Mouse (Mus musculus): ENCODE data around the gene Gnptab. TPM values are rescaled to one million over a fixed set of nuclear protein-coding genes. Genes with fewer than 3 reads are reported as not detected.

Gene Gnptab
- polyA plus RNA-seq, 1 experiment from 2014 or later = 7.0 TPM

DNA sequence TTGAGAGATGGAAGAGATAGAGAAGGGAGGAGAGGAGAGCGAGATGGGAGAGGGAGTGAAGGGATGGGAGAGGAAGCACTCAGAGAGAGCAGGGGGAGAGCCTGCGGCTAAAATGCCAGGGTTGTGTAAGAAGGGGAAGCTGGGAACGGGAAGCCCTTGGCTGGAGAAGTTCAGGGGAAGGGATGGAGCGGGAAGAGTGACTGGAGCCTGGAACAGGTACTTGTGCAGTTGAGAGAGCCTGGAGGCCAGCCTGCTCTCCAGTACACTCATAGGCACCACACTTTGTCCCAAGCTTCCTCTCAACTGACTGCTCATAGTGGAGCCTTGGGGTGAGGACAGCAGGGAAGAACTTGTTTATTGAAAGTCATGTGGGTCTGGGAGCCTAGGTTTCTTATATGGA, 4.5 kb downstream of the Gnptab start:
- Histone ChIP-seq H3K9me3 (ENCODE audit: control insufficient read depth, low read length) (no peaks in the 10 kb centered on the region), H3K27ac (ENCODE audit: low read depth, low read length) (no peak overlapping the region), H3K4me2 (no peak overlapping the region), H3K4me3 (ENCODE audit: low read depth, low read length) (no peak overlapping the region), H3K9ac (ENCODE audit: low read length) (no peak overlapping the region), H3K27me3 (ENCODE audit: control insufficient read depth, insufficient read depth, low read length) (no peaks in the 10 kb centered on the region), H3K36me3 (ENCODE audit: control insufficient read depth, insufficient read depth, low read length) (no peaks in the 10 kb centered on the region), H3K4me1 (ENCODE audit: control insufficient read depth, insufficient read depth, low read length) (no peaks in the 10 kb centered on the region; the same call in 1 of the 2 replicates)
- WGBS = 74% methylated on average over 4 of the region's 4 CpGs
- DNase-seq (ENCODE audit: low spot score, missing footprints) (no peak), ATAC-seq (ENCODE audit: low FRiP score) (no peak)

DNA sequence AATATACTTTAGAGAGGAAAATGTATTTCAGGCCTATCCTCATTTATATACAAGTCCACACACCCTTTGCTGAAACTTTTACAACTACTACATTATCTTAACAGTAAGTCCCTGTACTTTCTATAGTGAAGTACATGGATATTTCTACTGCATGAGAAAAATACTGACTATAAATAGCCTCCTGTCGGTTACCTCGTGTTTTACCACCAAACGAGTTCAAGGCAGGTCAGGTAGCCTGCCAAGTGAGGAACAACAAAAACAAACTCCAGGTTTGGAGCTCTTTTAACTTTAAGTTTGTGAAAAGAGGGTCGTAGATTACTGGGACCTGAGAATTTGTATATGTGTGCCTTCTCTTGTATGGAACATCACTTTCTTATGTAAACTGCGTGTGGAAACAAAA, 5.1 kb downstream of the Gnptab start:
- Histone ChIP-seq H3K4me3 (ENCODE audit: low read depth, low read length) (no peak overlapping the region), H3K4me1 (ENCODE audit: control insufficient read depth, insufficient read depth, low read length) (no peaks in the 10 kb centered on the region; the same call in 1 of the 2 replicates), H3K9ac (ENCODE audit: low read length) (no peak overlapping the region), H3K36me3 (ENCODE audit: control insufficient read depth, insufficient read depth, low read length) (no peaks in the 10 kb centered on the region), H3K27me3 (ENCODE audit: control insufficient read depth, insufficient read depth, low read length) (no peaks in the 10 kb centered on the region), H3K4me2 (no peak overlapping the region), H3K9me3 (ENCODE audit: control insufficient read depth, low read length) (no peaks in the 10 kb centered on the region), H3K27ac (ENCODE audit: low read depth, low read length) (no peak overlapping the region)
- ATAC-seq (ENCODE audit: low FRiP score) (no peak), DNase-seq (ENCODE audit: low spot score, missing footprints) (peak; percentile 23)
- WGBS = 78% methylated on average over 5 of the region's 5 CpGs

DNA sequence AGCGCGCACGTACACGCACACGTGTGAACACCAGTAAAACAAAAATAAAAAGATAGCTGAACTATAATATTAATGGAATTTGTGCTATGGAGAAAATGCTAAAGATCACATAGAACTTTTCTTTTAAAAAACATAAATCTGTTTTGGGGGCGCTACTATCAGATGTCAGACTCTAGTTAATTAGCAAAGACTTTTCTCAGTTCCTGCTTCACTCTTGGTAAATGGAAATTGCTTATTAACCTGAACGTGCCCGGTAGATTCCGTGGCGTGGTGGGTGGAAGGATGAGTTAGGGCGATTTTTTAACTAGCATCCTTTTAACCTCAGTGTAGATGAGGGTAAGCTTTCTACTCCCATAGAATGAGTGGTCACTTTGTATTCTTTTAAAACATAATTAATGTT, 6.4 kb downstream of the Gnptab start:
- Histone ChIP-seq H3K4me1 (ENCODE audit: control insufficient read depth, insufficient read depth, low read length) (no peaks in the 10 kb centered on the region; the same call in 1 of the 2 replicates), H3K9ac (ENCODE audit: low read length) (no peak overlapping the region), H3K4me3 (ENCODE audit: low read depth, low read length) (no peak overlapping the region), H3K27me3 (ENCODE audit: control insufficient read depth, insufficient read depth, low read length) (no peaks in the 10 kb centered on the region), H3K36me3 (ENCODE audit: control insufficient read depth, insufficient read depth, low read length) (no peaks in the 10 kb centered on the region), H3K27ac (ENCODE audit: low read depth, low read length) (no peak overlapping the region), H3K9me3 (ENCODE audit: control insufficient read depth, low read length) (no peaks in the 10 kb centered on the region), H3K4me2 (no peak overlapping the region)
- ATAC-seq (ENCODE audit: low FRiP score) = no peak
- 96% methylated on average over 11 of the region's 11 CpGs for WGBS
- no peak for DNase-seq (ENCODE audit: low spot score, missing footprints)

DNA sequence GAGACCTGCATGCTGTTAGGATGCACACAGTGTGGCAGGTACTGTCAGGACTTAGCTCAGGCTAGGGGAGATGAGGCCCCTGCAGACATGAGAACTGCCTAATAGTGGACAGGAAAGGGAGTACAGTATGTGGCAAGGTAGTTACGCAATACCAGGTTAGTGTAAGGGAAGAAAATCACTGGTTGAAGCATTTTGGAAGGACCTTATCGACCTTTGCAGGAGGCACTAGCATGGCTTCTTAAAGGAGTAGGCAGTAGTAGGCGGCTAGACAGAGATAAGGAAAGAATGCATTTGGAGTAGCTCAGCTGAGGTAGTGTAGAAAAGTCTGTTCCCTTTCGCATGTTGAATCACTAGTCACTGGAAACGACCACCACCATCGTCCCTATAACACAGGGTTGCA, 6.8 kb downstream of the Gnptab start:
- DNase-seq (ENCODE audit: low spot score, missing footprints) (peak; percentile 79), ATAC-seq (ENCODE audit: low FRiP score) (no peak)
- no peaks in the 10 kb centered on the region for H3K9me3 ChIP-seq (ENCODE audit: control insufficient read depth, low read length)
- no peaks in the 10 kb centered on the region; the same call in 1 of the 2 replicates for H3K4me1 ChIP-seq (ENCODE audit: control insufficient read depth, insufficient read depth, low read length)
- H3K4me3 ChIP-seq (ENCODE audit: low read depth, low read length) = no peak overlapping the region
- H3K27ac ChIP-seq (ENCODE audit: low read depth, low read length) = no peak overlapping the region
- H3K4me2 ChIP-seq = no peak overlapping the region
- H3K9ac ChIP-seq (ENCODE audit: low read length) = no peak overlapping the region
- 83% methylated on average over 6 of the region's 6 CpGs for WGBS
- no peaks in the 10 kb centered on the region for H3K36me3 ChIP-seq (ENCODE audit: control insufficient read depth, insufficient read depth, low read length)
- H3K27me3 ChIP-seq (ENCODE audit: control insufficient read depth, insufficient read depth, low read length) = no peaks in the 10 kb centered on the region

DNA sequence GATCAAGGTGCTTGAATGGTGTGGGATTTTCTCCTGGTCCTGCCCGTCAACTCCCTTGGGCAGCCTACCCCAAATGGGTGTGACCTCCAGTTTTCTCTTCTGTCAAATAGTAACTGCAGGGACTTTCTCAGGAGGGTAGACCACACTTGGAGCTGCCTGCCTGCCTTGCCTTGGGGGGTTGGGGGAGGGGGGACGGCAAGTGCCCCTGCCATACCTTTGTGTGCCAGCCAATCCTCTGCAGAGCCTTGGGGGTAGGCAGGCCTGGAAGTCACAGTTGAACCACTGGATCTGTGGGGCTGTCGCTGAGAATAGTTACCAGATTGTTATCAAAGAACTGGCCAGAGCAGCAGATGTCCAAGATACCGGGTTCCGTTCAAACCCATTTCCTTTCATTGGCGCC, 7.3 kb downstream of the Gnptab start:
- 82% methylated on average over 6 of the region's 6 CpGs for WGBS
- ATAC-seq (ENCODE audit: low FRiP score) = no peak

DNA sequence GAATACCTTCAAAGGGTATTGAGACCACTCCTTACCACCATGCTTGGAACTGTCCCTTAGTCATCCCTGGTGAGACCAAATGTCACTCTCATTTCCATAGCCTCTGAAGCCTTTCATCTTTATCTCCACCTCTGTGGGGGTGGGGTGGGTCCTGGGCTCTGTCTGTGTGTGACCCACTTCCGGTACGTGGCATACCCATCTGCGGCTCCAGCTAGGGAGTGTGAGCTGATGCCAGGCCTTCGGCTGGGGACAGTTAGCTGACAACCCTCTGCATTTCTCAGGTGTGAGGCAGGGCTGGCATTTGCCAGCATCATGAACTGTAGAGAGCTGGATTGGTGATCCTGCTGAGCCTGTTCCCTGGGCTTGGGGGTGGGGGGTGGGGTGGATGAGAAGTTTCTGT, 10.6 kb downstream of the Gnptab start:
- H3K4me2 ChIP-seq = no peak overlapping the region
- DNase-seq (ENCODE audit: low spot score, missing footprints) = no peak
- no peak for ATAC-seq (ENCODE audit: low FRiP score)
- H3K27me3 ChIP-seq (ENCODE audit: control insufficient read depth, insufficient read depth, low read length) = no peaks in the 10 kb centered on the region
- H3K9ac ChIP-seq (ENCODE audit: low read length) = no peak overlapping the region
- no peaks in the 10 kb centered on the region for H3K36me3 ChIP-seq (ENCODE audit: control insufficient read depth, insufficient read depth, low read length)
- H3K9me3 ChIP-seq (ENCODE audit: control insufficient read depth, low read length) = no peaks in the 10 kb centered on the region
- H3K4me1 ChIP-seq (ENCODE audit: control insufficient read depth, insufficient read depth, low read length) = no peaks in the 10 kb centered on the region
- H3K27ac ChIP-seq (ENCODE audit: low read depth, low read length) = no peak overlapping the region
- H3K4me3 ChIP-seq (ENCODE audit: low read depth, low read length) = no peak overlapping the region
- 68% methylated on average over 4 of the region's 4 CpGs for WGBS

More for the DNA sequence above, 7.3 kb downstream of the Gnptab start:
- no peak overlapping the region for H3K27ac ChIP-seq (ENCODE audit: low read depth, low read length)
- H3K4me2 ChIP-seq = no peak overlapping the region
- no peak for DNase-seq (ENCODE audit: low spot score, missing footprints)
- no peak overlapping the region for H3K4me3 ChIP-seq (ENCODE audit: low read depth, low read length)
- H3K27me3 ChIP-seq (ENCODE audit: control insufficient read depth, insufficient read depth, low read length) = no peaks in the 10 kb centered on the region
- H3K9me3 ChIP-seq (ENCODE audit: control insufficient read depth, low read length) = no peaks in the 10 kb centered on the region
- H3K36me3 ChIP-seq (ENCODE audit: control insufficient read depth, insufficient read depth, low read length) = no peaks in the 10 kb centered on the region
- H3K4me1 ChIP-seq (ENCODE audit: control insufficient read depth, insufficient read depth, low read length) = no peaks in the 10 kb centered on the region
- no peak overlapping the region for H3K9ac ChIP-seq (ENCODE audit: low read length)

DNA sequence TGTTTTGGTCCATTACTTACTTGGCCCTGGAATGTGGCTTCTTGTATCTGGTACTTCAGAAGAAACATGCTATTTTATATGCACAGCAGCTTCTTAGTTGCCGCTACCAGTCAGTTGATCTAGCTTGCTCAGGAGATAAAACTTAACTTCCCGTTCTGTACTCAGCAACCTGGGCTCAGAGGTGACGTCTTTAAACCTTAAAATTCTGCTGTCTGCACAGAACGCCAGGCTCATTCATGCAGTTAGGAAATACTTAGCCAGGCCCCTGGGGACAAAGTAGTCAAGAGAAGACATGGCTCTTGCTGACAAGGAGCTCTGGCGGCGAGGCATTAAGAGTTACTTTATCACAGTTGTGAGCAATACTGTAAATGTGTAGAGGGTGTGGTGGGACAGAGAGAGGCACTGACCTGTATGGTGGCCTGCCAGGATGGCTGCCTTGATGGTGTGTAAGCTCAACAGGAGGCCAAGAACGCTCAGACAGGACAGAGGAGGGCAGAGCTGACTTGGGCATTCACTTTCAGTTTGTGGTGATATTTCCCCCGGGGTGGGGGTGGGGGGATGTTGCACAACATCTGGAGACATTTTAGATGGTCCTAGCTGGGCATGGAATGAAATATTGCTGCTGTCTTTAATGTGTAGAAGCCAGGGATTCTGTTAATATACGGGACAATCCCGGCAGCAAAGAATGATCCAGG, 11.3 kb downstream of the Gnptab start:
- Histone ChIP-seq H3K4me1 (ENCODE audit: control insufficient read depth, insufficient read depth, low read length) (no peaks in the 10 kb centered on the region), H3K9me3 (ENCODE audit: control insufficient read depth, low read length) (no peaks in the 10 kb centered on the region), H3K4me3 (ENCODE audit: low read depth, low read length) (no peak overlapping the region), H3K27me3 (ENCODE audit: control insufficient read depth, insufficient read depth, low read length) (no peaks in the 10 kb centered on the region), H3K36me3 (ENCODE audit: control insufficient read depth, insufficient read depth, low read length) (no peaks in the 10 kb centered on the region), H3K27ac (ENCODE audit: low read depth, low read length) (no peak overlapping the region), H3K4me2 (no peak overlapping the region), H3K9ac (ENCODE audit: low read length) (no peak overlapping the region)
- no peak for DNase-seq (ENCODE audit: low spot score, missing footprints)
- WGBS = 69% methylated on average over 10 of the region's 10 CpGs
- no peak for ATAC-seq (ENCODE audit: low FRiP score)

DNA sequence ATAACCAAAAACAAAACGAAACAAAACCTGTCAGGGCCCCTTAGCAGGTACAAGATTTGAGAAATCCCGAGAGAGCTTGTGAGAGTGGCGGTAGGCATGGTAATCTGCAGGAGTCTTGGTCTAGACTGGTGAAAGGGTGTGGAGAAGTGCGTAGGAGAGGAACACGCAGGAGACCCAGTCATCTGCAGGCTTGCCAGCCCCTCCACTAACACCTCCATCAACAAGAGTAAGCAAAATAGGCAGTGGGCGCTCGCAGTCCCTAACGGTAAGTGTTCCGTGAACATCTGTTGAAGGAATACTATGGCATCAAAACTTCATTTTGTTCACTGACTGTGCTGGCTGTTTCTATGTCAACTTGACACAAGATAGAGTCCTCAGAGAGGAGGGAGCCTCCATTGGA, 12.6 kb downstream of the Gnptab start:
- DNase-seq (ENCODE audit: low spot score, missing footprints) = no peak
- ATAC-seq (ENCODE audit: low FRiP score) = no peak
- H3K27me3 ChIP-seq (ENCODE audit: control insufficient read depth, insufficient read depth, low read length) = no peaks in the 10 kb centered on the region
- no peak overlapping the region for H3K9ac ChIP-seq (ENCODE audit: low read length)
- no peaks in the 10 kb centered on the region for H3K4me1 ChIP-seq (ENCODE audit: control insufficient read depth, insufficient read depth, low read length)
- H3K36me3 ChIP-seq (ENCODE audit: control insufficient read depth, insufficient read depth, low read length) = no peaks in the 10 kb centered on the region
- H3K9me3 ChIP-seq (ENCODE audit: control insufficient read depth, low read length) = no peaks in the 10 kb centered on the region
- no peak overlapping the region for H3K4me3 ChIP-seq (ENCODE audit: low read depth, low read length)
- WGBS = 92% methylated on average over 9 of the region's 9 CpGs
- no peak overlapping the region for H3K27ac ChIP-seq (ENCODE audit: low read depth, low read length)
- no peak overlapping the region for H3K4me2 ChIP-seq

DNA sequence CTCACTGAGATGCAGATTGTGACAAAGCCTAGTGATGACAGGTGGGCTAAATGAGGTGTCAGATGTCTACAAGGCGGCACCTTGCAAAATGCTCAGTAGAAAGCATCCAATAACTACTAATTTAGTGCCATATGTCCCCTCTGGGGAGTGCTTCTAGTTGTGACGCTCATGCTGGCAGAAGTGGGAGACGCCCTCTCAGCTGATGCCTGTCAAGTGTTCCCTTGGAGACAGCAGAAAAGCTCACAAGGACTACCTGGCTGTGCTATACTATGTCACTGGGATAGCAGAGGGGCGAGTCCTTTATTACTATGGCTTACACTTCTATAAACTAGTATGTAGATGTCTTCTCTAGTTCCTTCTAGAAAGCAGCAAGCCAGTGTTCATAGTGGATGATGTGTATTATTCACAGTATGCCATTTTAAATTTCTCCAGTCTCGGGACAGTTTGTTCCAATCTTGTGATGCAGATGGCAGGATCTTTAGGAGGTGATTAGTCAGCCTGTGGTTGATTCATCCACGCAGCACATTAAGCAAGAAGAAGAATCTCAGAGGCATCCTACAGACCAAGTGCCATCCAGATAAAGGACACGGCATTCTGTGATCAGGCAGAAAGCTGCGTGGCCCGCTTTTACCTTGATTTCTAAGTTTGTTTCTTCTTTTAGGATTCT, 13.4 kb downstream of the Gnptab start:
- H3K36me3 ChIP-seq (ENCODE audit: control insufficient read depth, insufficient read depth, low read length) = no peaks in the 10 kb centered on the region
- ATAC-seq (ENCODE audit: low FRiP score) (no peak), DNase-seq (ENCODE audit: low spot score, missing footprints) (no peak)
- H3K27ac ChIP-seq (ENCODE audit: low read depth, low read length) = no peak overlapping the region
- no peak overlapping the region for H3K9ac ChIP-seq (ENCODE audit: low read length)
- H3K4me3 ChIP-seq (ENCODE audit: low read depth, low read length) = no peak overlapping the region
- no peaks in the 10 kb centered on the region for H3K27me3 ChIP-seq (ENCODE audit: control insufficient read depth, insufficient read depth, low read length)
- no peaks in the 10 kb centered on the region for H3K9me3 ChIP-seq (ENCODE audit: control insufficient read depth, low read length)
- H3K4me2 ChIP-seq = no peak overlapping the region
- no peaks in the 10 kb centered on the region for H3K4me1 ChIP-seq (ENCODE audit: control insufficient read depth, insufficient read depth, low read length)
- WGBS = 91% methylated on average over 9 of the region's 9 CpGs

Data from midbrain, embryonic 11.5 days (tissue).